Mouse (Mus musculus): ENCODE data around the gene Mapk14. TPM values are rescaled to one million over a fixed set of nuclear protein-coding genes. Genes with fewer than 3 reads are reported as not detected.

Gene Mapk14
- total and polyA plus RNA-seq, 2 experiments from 2014 or later: 20.4 to 33.5 TPM

- TF ChIP-seq CTCF (IDR thresholded peaks at IDR 0.05; ENCODE audit: low read depth): no peak
- Histone ChIP-seq H3K4me1 (ENCODE audit: insufficient read depth) (no peaks in the 10 kb centered on the region), H3K9ac (no peak overlapping the region), H3K27me3 (ENCODE audit: insufficient read depth, low read length) (no peaks in the 10 kb centered on the region), H3K36me3 (ENCODE audit: insufficient read depth) (no peaks in the 10 kb centered on the region), H3K9me3 (ENCODE audit: low read length) (no peaks in the 10 kb centered on the region), H3K27ac (ENCODE audit: low read depth, low read length) (peak overlapping the region; percentile 21; the same call in 1 of the 2 replicates), H3K4me3 (ENCODE audit: low read depth, low read length) (no peak overlapping the region), H3K4me2 (ENCODE audit: low read depth) (no peak overlapping the region)
- ATAC-seq (peak; percentile 86), DNase-seq (peak; percentile 69)
- WGBS: 6% methylated on average over 4 of the region's 4 CpGs
Measured at GRCm38 (mm10) chr17:28657936-28658335, 33.2 kb upstream of the Mapk14 start.

GRCm38 (mm10) chr17:28659564-28659963 is 31.6 kb upstream of the Mapk14 start:
- DNase-seq: no peak
- Histone ChIP-seq H3K9ac (no peak overlapping the region), H3K36me3 (ENCODE audit: insufficient read depth) (no peaks in the 10 kb centered on the region), H3K27ac (ENCODE audit: low read depth, low read length) (no peak overlapping the region), H3K9me3 (ENCODE audit: low read length) (no peaks in the 10 kb centered on the region), H3K4me1 (ENCODE audit: insufficient read depth) (no peaks in the 10 kb centered on the region), H3K27me3 (ENCODE audit: insufficient read depth, low read length) (no peaks in the 10 kb centered on the region), H3K4me2 (ENCODE audit: low read depth) (no peak overlapping the region), H3K4me3 (ENCODE audit: low read depth, low read length) (no peak overlapping the region)
- TF ChIP-seq CTCF (IDR thresholded peaks at IDR 0.05; ENCODE audit: low read depth): no peak
- 32% methylated on average over 6 of the region's 6 CpGs for WGBS
- no peak for ATAC-seq

DNA sequence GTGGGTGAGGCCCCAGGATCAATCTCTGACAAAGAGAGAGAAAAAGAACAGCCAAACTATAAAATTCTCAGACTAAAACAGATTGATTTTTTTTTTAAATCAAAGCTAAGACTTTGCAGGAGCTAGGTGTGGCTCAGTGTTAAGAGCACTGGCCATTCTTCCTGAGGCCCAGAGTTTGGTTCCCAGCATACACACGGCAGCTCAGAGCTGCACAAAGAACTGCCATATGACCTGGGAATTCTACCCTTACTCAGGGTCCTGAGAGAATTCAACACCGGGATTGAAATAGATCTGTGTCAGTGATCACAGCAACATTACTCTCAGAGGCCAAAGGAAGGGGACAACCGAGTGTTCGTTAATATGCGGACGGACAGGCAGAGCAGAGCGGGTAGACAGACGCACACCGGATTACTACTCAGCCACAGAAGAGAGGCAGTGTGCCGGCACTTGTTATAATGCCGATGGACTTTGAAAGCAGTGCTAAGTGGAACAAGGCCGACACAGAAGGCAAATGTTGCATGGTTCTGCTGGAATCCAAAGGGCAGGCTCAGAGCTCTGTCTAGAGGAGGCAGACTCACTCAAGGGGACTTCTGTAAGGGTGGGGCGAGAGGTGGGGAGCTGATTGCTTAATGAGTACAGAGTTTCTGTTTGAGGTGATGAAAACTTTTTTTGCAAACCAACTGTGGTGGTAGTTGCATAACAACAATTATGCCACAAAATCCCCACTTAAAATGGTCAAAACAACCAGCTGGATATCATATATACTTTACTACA is 8.6 kb upstream of the Mapk14 start:
- no peak for TF ChIP-seq CTCF (IDR thresholded peaks at IDR 0.05; ENCODE audit: low read depth)
- 66% methylated on average over 13 of the region's 13 CpGs for WGBS
- no peaks in the 10 kb centered on the region for H3K27me3 ChIP-seq (ENCODE audit: insufficient read depth, low read length)
- no peak overlapping the region for H3K4me2 ChIP-seq (ENCODE audit: low read depth)
- H3K4me1 ChIP-seq (ENCODE audit: insufficient read depth): no peaks in the 10 kb centered on the region
- DNase-seq (no peak), ATAC-seq (no peak)
- no peaks in the 10 kb centered on the region for H3K9me3 ChIP-seq (ENCODE audit: low read length)
- H3K27ac ChIP-seq (ENCODE audit: low read depth, low read length): no peak overlapping the region
- H3K9ac ChIP-seq: no peak overlapping the region
- no peak overlapping the region for H3K4me3 ChIP-seq (ENCODE audit: low read depth, low read length)
- no peaks in the 10 kb centered on the region for H3K36me3 ChIP-seq (ENCODE audit: insufficient read depth)

DNA sequence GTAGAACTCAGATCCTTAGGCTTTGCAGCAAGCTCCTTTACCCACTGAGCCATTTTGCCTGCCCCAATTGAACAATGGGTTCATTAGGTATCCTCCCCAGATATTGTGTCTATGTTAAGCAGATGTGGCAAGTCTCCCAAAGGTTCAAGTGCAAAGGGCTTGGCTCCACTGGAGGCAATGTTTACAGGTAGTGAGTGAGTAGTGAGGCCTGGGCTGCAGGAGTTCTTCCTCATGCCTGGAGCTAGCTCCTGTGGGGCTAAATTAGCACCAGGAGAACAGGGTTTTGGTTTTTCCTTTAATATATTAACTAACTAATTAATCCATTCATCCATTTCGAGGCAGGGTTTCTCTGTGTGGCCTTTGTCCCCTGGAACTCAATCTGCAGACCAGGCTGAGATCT is 7.5 kb upstream of the Mapk14 start:
- ATAC-seq (no peak), DNase-seq (no peak)
- WGBS: 9% methylated on average over 1 of the region's 1 CpGs
- Histone ChIP-seq H3K4me3 (ENCODE audit: low read depth, low read length) (no peak overlapping the region), H3K36me3 (ENCODE audit: insufficient read depth) (no peaks in the 10 kb centered on the region), H3K4me1 (ENCODE audit: insufficient read depth) (no peaks in the 10 kb centered on the region), H3K4me2 (ENCODE audit: low read depth) (no peak overlapping the region), H3K27ac (ENCODE audit: low read depth, low read length) (no peak overlapping the region), H3K9ac (no peak overlapping the region), H3K27me3 (ENCODE audit: insufficient read depth, low read length) (no peaks in the 10 kb centered on the region), H3K9me3 (ENCODE audit: low read length) (no peaks in the 10 kb centered on the region)
- no peak for TF ChIP-seq CTCF (IDR thresholded peaks at IDR 0.05; ENCODE audit: low read depth)

DNA sequence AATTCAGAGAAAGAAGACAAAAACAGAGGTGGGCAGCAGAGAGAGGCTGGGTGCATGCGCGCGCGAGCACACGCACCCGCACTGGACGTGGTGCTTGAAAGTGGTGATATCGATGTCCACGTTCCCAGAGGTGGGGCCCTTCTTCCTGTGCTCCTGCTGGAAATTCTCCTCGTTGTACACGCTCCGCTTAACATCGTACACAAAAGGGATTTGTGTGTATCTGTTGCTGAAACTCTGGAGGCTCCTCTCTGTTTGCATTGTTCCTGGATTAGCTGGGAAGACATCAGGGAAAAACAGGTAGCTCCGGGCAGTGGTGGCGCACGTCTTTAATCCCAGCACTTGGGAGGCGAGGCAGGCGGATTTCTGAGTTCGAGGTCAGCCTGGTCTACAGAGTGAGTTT is 6.5 kb upstream of the Mapk14 start:
- H3K36me3 ChIP-seq (ENCODE audit: insufficient read depth): no peaks in the 10 kb centered on the region
- DNase-seq (no peak), ATAC-seq (no peak)
- H3K4me2 ChIP-seq (ENCODE audit: low read depth): no peak overlapping the region
- no peaks in the 10 kb centered on the region for H3K9me3 ChIP-seq (ENCODE audit: low read length)
- TF ChIP-seq CTCF (IDR thresholded peaks at IDR 0.05; ENCODE audit: low read depth): no peak
- H3K27ac ChIP-seq (ENCODE audit: low read depth, low read length): no peak overlapping the region
- no peaks in the 10 kb centered on the region for H3K27me3 ChIP-seq (ENCODE audit: insufficient read depth, low read length)
- no peak overlapping the region for H3K4me3 ChIP-seq (ENCODE audit: low read depth, low read length)
- WGBS: 35% methylated on average over 19 of the region's 19 CpGs
- H3K9ac ChIP-seq: no peak overlapping the region
- H3K4me1 ChIP-seq (ENCODE audit: insufficient read depth): 0 out of 2 replicates have a peak, but pooled peaks cover 4% of the 10 kb centered on the region

DNA sequence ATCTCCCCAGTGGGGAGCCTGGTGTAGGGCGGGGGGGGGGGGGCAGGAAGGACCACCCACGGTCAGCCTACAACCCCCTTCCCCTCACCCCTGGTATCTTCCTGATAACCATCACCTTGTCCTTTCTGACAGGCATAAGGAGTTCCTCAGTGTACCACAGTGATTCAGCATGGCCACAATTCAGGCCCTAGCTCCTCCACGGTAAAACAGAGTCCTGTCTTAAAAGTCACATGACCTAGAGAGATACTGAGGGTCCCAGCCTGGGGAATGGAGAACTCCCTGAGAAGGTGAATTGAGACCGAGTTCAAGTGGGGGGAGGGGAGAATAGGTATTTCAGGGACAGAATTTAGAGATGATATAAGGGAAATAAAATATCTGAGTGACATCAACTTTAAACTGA is 3.8 kb upstream of the Mapk14 start:
- Histone ChIP-seq H3K36me3 (ENCODE audit: insufficient read depth) (no peaks in the 10 kb centered on the region), H3K4me1 (ENCODE audit: insufficient read depth) (0 out of 2 replicates have a peak, but pooled peaks cover 4% of the 10 kb centered on the region), H3K4me2 (ENCODE audit: low read depth) (no peak overlapping the region), H3K27ac (ENCODE audit: low read depth, low read length) (no peak overlapping the region), H3K9ac (no peak overlapping the region), H3K9me3 (ENCODE audit: low read length) (no peaks in the 10 kb centered on the region), H3K4me3 (ENCODE audit: low read depth, low read length) (no peak overlapping the region), H3K27me3 (ENCODE audit: insufficient read depth, low read length) (no peaks in the 10 kb centered on the region)
- ATAC-seq: no peak
- WGBS: 58% methylated on average over 4 of the region's 4 CpGs
- DNase-seq: no peak
- TF ChIP-seq CTCF (IDR thresholded peaks at IDR 0.05; ENCODE audit: low read depth): no peak

- WGBS: 11% methylated on average over 40 of the region's 40 CpGs
- Histone ChIP-seq H3K36me3 (ENCODE audit: insufficient read depth) (0 out of 2 replicates have a peak, but pooled peaks cover 3% of the 10 kb centered on the region), H3K27ac (ENCODE audit: low read depth, low read length) (peak within 1 kb of the TSS; percentile 98), H3K4me3 (ENCODE audit: low read depth, low read length) (peak within 1 kb of the TSS; percentile 92), H3K4me1 (ENCODE audit: insufficient read depth) (peaks cover 16% of the 10 kb centered on the region), H3K4me2 (ENCODE audit: low read depth) (peak within 1 kb of the TSS; percentile 87), H3K9ac (peak within 1 kb of the TSS; percentile 92), H3K9me3 (ENCODE audit: low read length) (no peaks in the 10 kb centered on the region), H3K27me3 (ENCODE audit: insufficient read depth, low read length) (no peaks in the 10 kb centered on the region)
- peak; percentile 32 for DNase-seq
- no peak for ATAC-seq
- no peak for TF ChIP-seq CTCF (IDR thresholded peaks at IDR 0.05; ENCODE audit: low read depth)
Measured at GRCm38 (mm10) chr17:28689586-28690283, 1.4 kb upstream of the Mapk14 start, which contains the start of gene Slc26a8. Gene Slc26a8 (minus strand): TSS chr17:28690233.

All from forebrain, postnatal 0 days (tissue).